Mouse (Mus musculus) frontal cortex, postnatal 10 days (tissue): Measurements from ENCODE around the gene Orm1.
A peak's percentile ranks its signal among the peaks of the same experiment; 100 is the strongest.

Experiments used
- DNase-seq, 2 experiments: peaks; one replicate each; pipeline ENCODE4 v3.0.0; 2022; ENCODE audit warnings: low spot score in 2 of 2, mixed read lengths in 1 of 2

Gene Orm1

GRCm38 (mm10) chr4:63355877-63356665 lies 11.7 kb downstream of the Orm1 start, which contains the start of gene Orm3:
Gene Orm3 (plus strand): TSS chr4:63356162.
- DNase-seq, result no peak

GRCm38 (mm10) chr4:63356981-63357570 lies 12.7 kb downstream of the Orm1 start:
- DNase-seq, result no peak

GRCm38 (mm10) chr4:63359861-63360260 lies 15.5 kb downstream of the Orm1 start:
- no peak for DNase-seq

- DNase-seq, result no peak
Observed at GRCm38 (mm10) chr4:63362150-63362549, 17.8 kb downstream of the Orm1 start, which contains the start of gene Orm2. Gene Orm2 (plus strand): TSS chr4:63362449.

- DNase-seq, result peak; percentile 58 to 84
Observed at GRCm38 (mm10) chr4:63368577-63368976, 24.2 kb downstream of the Orm1 start.

GRCm38 (mm10) chr4:63370897-63371296 lies 26.5 kb downstream of the Orm1 start:
- no peak for DNase-seq

GRCm38 (mm10) chr4:63371890-63372289 lies 27.5 kb downstream of the Orm1 start:
- DNase-seq, result no peak

GRCm38 (mm10) chr4:63373404-63373803 lies 29.0 kb downstream of the Orm1 start:
- DNase-seq, result no peak

GRCm38 (mm10) chr4:63374331-63374730 lies 30.0 kb downstream of the Orm1 start:
- DNase-seq, result no peak

GRCm38 (mm10) chr4:63375367-63375766 lies 31.0 kb downstream of the Orm1 start:
- DNase-seq, result no peak

GRCm38 (mm10) chr4:63377483-63377882 lies 33.1 kb downstream of the Orm1 start:
- no peak for DNase-seq

GRCm38 (mm10) chr4:63382676-63383369 lies 38.5 kb downstream of the Orm1 start:
- no peak for DNase-seq

GRCm38 (mm10) chr4:63383474-63383873 lies 39.1 kb downstream of the Orm1 start:
- no peak for DNase-seq

- no peak for DNase-seq
Observed at GRCm38 (mm10) chr4:63384262-63384661, 39.9 kb downstream of the Orm1 start.

GRCm38 (mm10) chr4:63385253-63385652 lies 40.9 kb downstream of the Orm1 start:
- no peak for DNase-seq

- DNase-seq, result no peak
Observed at GRCm38 (mm10) chr4:63385784-63386183, 41.4 kb downstream of the Orm1 start.

- DNase-seq, result no peak
Observed at GRCm38 (mm10) chr4:63388029-63388428, 43.7 kb downstream of the Orm1 start.

- DNase-seq, result no peak
Observed at GRCm38 (mm10) chr4:63389121-63389886, 44.9 kb downstream of the Orm1 start.

- no peak for DNase-seq
Observed at GRCm38 (mm10) chr4:63389887-63390528, 45.6 kb downstream of the Orm1 start.

GRCm38 (mm10) chr4:63391322-63391721 lies 47.0 kb downstream of the Orm1 start:
- no peak for DNase-seq
